Mouse (Mus musculus) hindbrain, embryonic 13.5 days (tissue): Measurements from ENCODE around the gene Sirt2. TPM values are rescaled to one million over a fixed set of nuclear protein-coding genes. Genes with fewer than 3 reads are reported as not detected.

Source experiments
- ATAC-seq: fragments of 200-750 bp; cut with Nextera tagmentation; 2 replicates; pipeline ENCODE4 v1.8.0; 2017; ENCODE audit warnings: moderate TSS enrichment; ENCODE audit not compliant: low FRiP score
- H3K27ac ChIP-seq: fragments of 300-500 bp; sonication (generic); 2 replicates; pipeline ENCODE4 v1.5.1; 2015; ENCODE audit warnings: inconsistent platforms, mild to moderate bottlenecking, moderate library complexity
- H3K27me3 ChIP-seq: fragments of 300-500 bp; sonication (generic); 2 replicates; pipeline ENCODE4 v1.6.1; 2015; ENCODE audit warnings: mild to moderate bottlenecking, inconsistent platforms
- H3K36me3 ChIP-seq: fragments of 300-500 bp; sonication (generic); 2 replicates; pipeline ENCODE4 v1.6.1; 2015; ENCODE audit warnings: mild to moderate bottlenecking, inconsistent platforms
- H3K4me1 ChIP-seq: fragments of 300-500 bp; sonication (generic); replicated peaks from 2 replicates; pipeline ENCODE4 v1.6.1; 2015; ENCODE audit warnings: inconsistent platforms
- H3K4me2 ChIP-seq: fragments of 300-500 bp; sonication (generic); 2 replicates; pipeline ENCODE4 v1.6.1; 2015; ENCODE audit warnings: inconsistent platforms, mild to moderate bottlenecking, moderate library complexity
- H3K4me3 ChIP-seq: fragments of 300-500 bp; sonication (generic); 2 replicates; pipeline ENCODE4 v1.5.1; 2015; ENCODE audit warnings: mild to moderate bottlenecking, inconsistent platforms
- H3K9ac ChIP-seq: fragments of 300-500 bp; sonication (generic); 2 replicates; pipeline ENCODE4 v1.6.1; 2015; ENCODE audit warnings: mild to moderate bottlenecking, inconsistent platforms
- H3K9me3 ChIP-seq: fragments of 300-500 bp; sonication (generic); 2 replicates; pipeline ENCODE4 v1.6.1; 2016; ENCODE audit warnings: inconsistent platforms
- WGBS: fragments of 180-500 bp; shearing (Covaris S2); methylation state at CpG from one replicate; pipeline ENCODE4 v1.1.7; 2015; 5-methylcytosine and 5-hydroxymethylcytosine counted together
- polyA plus RNA-seq: library from polyadenylated mRNA; unstranded; fragments of >200 nt; fragmentation: Nextera tagmentation; extraction: Ambion mirVana; gene quantifications from 2 replicates; pipeline ENCODE4 v1.2.1, GENCODE M21; 2015

Gene Sirt2
- polyA plus RNA-seq, 1 experiment from 2014 or later, result 105 TPM

DNA sequence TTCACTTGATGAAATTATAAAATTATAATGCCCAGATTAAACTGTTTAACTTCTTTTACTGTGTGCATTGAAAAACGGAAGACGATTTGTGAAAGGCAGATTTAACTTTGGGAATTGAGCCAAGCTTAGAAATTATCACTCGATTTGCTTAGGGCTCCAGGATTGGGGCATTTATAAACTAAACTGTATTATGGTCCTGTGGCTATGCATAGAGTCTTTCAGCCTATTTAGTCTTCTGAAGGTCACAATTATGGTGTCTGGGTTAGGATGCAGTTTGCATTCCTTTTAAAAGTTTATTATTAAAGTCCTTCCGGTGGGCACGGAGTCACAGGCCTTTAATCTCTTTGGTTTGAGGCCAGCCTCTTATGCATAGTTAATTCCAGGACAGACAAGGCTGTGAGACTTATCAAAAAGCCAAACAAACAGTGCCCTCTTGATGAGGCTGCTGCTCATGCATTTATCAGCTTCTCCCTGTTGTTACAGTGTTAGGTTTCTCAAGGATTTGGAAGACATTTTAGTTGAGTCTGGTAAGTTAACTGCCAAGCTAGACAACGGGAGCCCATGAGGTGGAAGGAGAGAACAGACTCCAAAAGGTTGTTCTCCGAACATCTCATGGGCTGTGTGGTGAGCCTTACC is 45.2 kb downstream of the Sirt2 start:
- H3K4me3 ChIP-seq, result peak overlapping the region; percentile 76
- H3K36me3 ChIP-seq, result peaks cover 48% of the 10 kb centered on the region
- peak overlapping the region; percentile 86 for H3K4me2 ChIP-seq
- no peaks in the 10 kb centered on the region for H3K27me3 ChIP-seq
- H3K9me3 ChIP-seq, result no peaks in the 10 kb centered on the region
- no peak for ATAC-seq
- 17% methylated on average over 7 of the region's 7 CpGs for WGBS
- peaks cover 61% of the 10 kb centered on the region for H3K4me1 ChIP-seq
- H3K9ac ChIP-seq, result peak overlapping the region; percentile 90
- peak overlapping the region; percentile 30 for H3K27ac ChIP-seq

DNA sequence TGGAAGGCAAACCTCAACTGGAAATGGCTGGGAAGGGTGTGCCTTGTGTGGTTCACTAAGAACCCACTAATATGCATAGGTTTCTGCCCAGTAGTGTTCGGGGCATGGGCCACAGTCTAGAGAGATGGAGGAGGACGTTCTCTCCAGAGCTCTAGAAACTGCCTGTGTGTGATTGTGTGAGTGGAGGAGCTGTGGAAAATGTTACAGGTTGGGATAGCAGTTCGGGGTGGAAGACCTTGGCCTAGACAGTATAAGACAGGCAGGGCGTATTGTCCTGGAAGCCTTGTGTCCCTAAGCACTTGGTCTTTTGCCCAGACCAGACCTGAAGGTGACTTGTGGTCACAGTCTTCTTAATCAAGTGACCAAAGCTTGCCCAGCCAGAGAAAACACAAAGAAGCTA is 45.9 kb downstream of the Sirt2 start:
- Histone ChIP-seq H3K27me3 (no peaks in the 10 kb centered on the region), H3K9me3 (no peaks in the 10 kb centered on the region), H3K9ac (peak overlapping the region; percentile 90), H3K4me3 (peak overlapping the region; percentile 76), H3K36me3 (peaks cover 55% of the 10 kb centered on the region), H3K27ac (peak overlapping the region; percentile 30; the same call in 1 of the 2 replicates), H3K4me2 (peak overlapping the region; percentile 86), H3K4me1 (peaks cover 68% of the 10 kb centered on the region)
- ATAC-seq, result no peak
- WGBS, result 77% methylated on average over 4 of the region's 4 CpGs

DNA sequence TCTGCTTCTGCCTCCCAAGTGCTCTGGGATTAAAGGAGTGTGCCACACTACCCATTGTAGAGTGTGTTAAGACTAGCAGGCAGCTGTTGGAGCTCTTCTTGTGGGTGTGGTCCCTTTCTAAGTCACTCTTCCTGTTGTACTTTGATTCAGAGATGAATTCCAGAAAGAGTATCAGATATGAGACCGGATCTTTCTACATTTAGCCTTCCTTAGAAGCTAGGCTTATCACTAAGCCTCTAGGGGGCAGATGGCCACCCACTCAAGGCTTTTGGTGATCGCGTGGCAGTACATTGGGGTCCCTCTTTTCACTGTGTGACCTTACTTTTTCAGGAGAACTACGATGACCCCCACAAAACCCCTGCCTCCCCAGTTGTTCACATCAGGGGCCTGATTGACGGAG is 46.4 kb downstream of the Sirt2 start:
- Histone ChIP-seq H3K27ac (no peak overlapping the region), H3K4me3 (peak overlapping the region; percentile 76), H3K9me3 (no peaks in the 10 kb centered on the region), H3K4me2 (peak overlapping the region; percentile 86), H3K36me3 (peaks cover 60% of the 10 kb centered on the region), H3K4me1 (peaks cover 68% of the 10 kb centered on the region), H3K9ac (peak overlapping the region; percentile 90; the same call in 1 of the 2 replicates), H3K27me3 (no peaks in the 10 kb centered on the region)
- WGBS, result 90% methylated on average over 5 of the region's 5 CpGs
- no peak for ATAC-seq

DNA sequence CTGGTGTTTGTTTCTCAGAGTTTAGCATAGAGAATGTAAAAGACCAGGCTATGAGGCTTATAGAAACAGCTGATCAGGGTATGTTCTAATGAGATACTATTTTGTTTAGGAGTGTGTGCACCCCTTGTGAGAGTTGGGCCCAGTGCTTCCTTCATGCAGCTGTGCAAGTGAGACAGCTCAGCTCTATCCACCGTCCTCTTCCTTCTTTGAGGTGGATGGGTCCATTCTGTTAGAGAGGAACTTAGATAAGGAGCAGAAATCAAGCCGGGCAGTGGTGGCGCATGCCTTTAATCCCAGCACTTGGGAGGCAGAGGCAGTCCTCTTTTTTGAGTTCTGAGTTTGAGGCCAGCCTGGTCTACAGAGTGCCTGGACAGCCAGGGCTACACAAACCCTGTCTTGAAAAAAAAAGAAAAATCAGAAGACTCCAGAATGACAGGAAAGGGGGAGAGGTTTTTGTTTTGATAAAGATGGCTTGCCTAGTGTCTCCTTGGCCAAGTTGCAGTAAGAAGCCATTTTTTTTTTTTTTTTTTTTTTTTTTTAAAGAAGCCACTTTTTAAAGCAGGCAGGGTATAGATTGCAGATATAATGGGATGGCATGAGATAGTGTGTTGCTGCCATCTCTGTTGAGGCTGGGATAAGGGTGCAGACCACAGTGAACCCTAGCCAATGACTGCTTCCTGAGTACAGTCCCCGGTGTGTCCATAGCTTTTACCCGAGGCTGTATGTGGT is 47.9 kb downstream of the Sirt2 start:
- Histone ChIP-seq H3K36me3 (peaks cover 73% of the 10 kb centered on the region), H3K4me1 (peaks cover 73% of the 10 kb centered on the region), H3K4me3 (no peak overlapping the region), H3K27me3 (no peaks in the 10 kb centered on the region), H3K4me2 (no peak overlapping the region), H3K27ac (no peak overlapping the region), H3K9me3 (no peaks in the 10 kb centered on the region), H3K9ac (no peak overlapping the region)
- no peak for ATAC-seq
- 84% methylated on average over 5 of the region's 5 CpGs for WGBS

DNA sequence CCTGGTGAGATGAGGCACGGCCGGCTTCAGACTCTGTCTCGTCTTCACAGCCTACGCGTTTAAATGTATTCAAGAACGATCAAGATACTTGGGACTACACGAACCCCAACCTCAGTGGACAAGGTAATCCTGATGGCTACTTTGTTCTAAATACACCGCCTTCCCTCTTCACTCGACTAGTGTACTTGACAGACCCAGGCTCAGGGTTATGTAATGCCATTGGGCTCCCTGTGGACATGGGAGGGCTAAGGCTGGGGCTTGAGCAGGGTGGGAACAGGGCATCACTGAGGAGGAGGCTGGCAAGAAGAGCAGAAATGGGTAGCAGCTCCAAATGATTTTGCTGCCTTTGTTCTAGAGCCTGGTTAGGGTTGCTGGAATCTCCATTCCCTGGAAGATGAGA is 48.7 kb downstream of the Sirt2 start:
- Histone ChIP-seq H3K9me3 (no peaks in the 10 kb centered on the region), H3K4me2 (no peak overlapping the region), H3K27me3 (no peaks in the 10 kb centered on the region), H3K27ac (no peak overlapping the region), H3K36me3 (peaks cover 81% of the 10 kb centered on the region), H3K4me3 (no peak overlapping the region), H3K9ac (0 out of 2 replicates have a peak overlapping the region, but pooled peaks have one; percentile 9), H3K4me1 (peaks cover 77% of the 10 kb centered on the region)
- ATAC-seq, result no peak
- 92% methylated on average over 9 of the region's 9 CpGs for WGBS

DNA sequence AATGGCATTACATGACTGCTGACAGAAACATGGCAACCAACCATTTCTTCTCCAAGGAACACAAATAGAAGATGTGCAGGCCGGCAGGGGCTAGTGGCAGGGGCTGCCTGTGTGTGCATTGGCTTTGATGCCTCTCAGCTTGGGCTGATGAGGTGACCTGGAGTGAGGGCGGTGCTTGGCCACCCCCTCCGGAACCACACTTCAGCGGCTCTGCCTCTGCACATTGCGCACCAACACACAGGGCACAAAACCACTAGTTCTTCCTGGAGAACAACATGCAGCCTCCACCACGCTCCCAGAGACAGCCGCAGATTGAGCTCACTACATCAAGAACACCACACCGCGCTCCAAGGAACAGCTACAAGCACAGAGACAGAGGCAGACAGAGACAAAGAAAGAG is 49.7 kb downstream of the Sirt2 start:
- no peak for ATAC-seq
- H3K4me3 ChIP-seq, result no peak overlapping the region
- H3K4me1 ChIP-seq, result peaks cover 86% of the 10 kb centered on the region
- H3K36me3 ChIP-seq, result peaks cover 91% of the 10 kb centered on the region
- no peak overlapping the region for H3K4me2 ChIP-seq
- no peak overlapping the region; the same call in 1 of the 2 replicates for H3K27ac ChIP-seq
- H3K27me3 ChIP-seq, result no peaks in the 10 kb centered on the region
- no peaks in the 10 kb centered on the region for H3K9me3 ChIP-seq
- 82% methylated on average over 9 of the region's 9 CpGs for WGBS
- 0 out of 2 replicates have a peak overlapping the region, but pooled peaks have one; percentile 9 for H3K9ac ChIP-seq

DNA sequence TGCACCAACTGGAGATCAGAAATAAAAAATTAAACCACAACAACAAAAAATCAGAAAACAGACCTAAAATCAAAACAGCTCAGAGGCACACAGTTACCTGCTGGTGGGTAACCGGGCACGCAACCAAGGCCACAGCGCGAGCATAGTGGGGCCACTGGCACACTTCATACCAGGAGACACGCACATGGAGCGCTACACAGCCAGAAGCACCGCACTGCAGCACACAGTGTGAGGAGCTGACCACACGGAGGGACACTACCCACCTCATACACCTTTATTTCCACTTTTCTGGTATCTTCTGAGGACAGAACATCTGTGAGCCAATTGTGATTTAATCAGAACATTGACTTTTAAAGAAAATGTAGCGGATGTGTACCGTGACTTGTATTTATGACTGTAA is 50.4 kb downstream of the Sirt2 start:
- Histone ChIP-seq H3K9me3 (no peaks in the 10 kb centered on the region), H3K4me3 (no peak overlapping the region), H3K27ac (no peak overlapping the region), H3K9ac (peak overlapping the region; percentile 21; the same call in 1 of the 2 replicates), H3K36me3 (peaks cover 98% of the 10 kb centered on the region), H3K27me3 (no peaks in the 10 kb centered on the region), H3K4me1 (peaks cover 87% of the 10 kb centered on the region), H3K4me2 (no peak overlapping the region)
- WGBS, result 92% methylated on average over 10 of the region's 10 CpGs
- no peak for ATAC-seq

DNA sequence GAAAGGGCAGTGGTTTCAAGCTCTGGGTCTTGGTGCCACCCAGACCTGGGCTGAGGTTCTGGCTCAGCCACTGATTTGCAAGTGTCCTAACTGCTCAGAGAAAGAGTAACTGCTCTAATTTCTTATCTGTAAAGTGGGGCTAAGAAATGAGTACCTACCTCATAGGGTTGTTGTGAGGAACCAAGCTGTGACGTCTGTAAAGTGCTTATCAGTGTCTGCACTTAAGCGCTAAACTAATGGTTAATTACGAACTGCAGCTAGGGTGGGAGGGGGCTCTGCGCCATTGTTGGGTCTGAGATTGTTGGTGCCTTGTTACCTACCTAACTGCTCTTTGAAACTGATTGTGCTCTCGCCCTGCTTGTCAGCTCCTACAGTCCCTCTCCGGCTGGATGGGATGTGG is 51.0 kb downstream of the Sirt2 start:
- peak overlapping the region; percentile 21; the same call in 1 of the 2 replicates for H3K9ac ChIP-seq
- no peak for ATAC-seq
- peaks cover 81% of the 10 kb centered on the region for H3K4me1 ChIP-seq
- peaks cover 98% of the 10 kb centered on the region for H3K36me3 ChIP-seq
- no peaks in the 10 kb centered on the region for H3K9me3 ChIP-seq
- 73% methylated on average over 6 of the region's 6 CpGs for WGBS
- H3K27me3 ChIP-seq, result no peaks in the 10 kb centered on the region
- H3K4me2 ChIP-seq, result peak overlapping the region; percentile 1; the same call in 1 of the 2 replicates
- 0 out of 2 replicates have a peak overlapping the region, but pooled peaks have one; percentile 19 for H3K27ac ChIP-seq
- no peak overlapping the region for H3K4me3 ChIP-seq

DNA sequence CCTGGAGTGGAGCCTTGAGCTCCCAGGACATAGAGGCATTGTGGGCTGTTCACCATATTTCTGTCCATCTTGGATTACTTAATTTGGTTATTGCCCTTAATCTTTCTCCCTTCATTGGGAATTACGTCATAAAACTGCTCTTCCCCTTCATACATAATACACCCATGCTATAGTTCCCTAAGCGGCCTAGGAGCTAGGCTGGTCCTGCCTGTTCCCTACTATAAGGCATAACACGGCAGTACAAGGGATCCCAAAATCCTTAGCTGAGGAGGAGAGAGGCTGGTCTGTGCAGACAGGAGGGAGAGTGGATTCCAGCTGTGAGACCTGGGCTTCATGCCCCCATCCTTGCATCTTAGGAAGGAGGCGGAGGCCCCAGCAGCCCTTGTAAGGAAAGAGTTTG is 51.4 kb downstream of the Sirt2 start:
- 78% methylated on average over 4 of the region's 4 CpGs for WGBS
- ATAC-seq, result no peak
- Histone ChIP-seq H3K9me3 (no peaks in the 10 kb centered on the region), H3K36me3 (peaks cover 98% of the 10 kb centered on the region), H3K4me1 (peaks cover 77% of the 10 kb centered on the region), H3K4me3 (no peak overlapping the region), H3K9ac (peak overlapping the region; percentile 21; the same call in 1 of the 2 replicates), H3K27ac (0 out of 2 replicates have a peak overlapping the region, but pooled peaks have one; percentile 19), H3K4me2 (no peak overlapping the region), H3K27me3 (no peaks in the 10 kb centered on the region)

DNA sequence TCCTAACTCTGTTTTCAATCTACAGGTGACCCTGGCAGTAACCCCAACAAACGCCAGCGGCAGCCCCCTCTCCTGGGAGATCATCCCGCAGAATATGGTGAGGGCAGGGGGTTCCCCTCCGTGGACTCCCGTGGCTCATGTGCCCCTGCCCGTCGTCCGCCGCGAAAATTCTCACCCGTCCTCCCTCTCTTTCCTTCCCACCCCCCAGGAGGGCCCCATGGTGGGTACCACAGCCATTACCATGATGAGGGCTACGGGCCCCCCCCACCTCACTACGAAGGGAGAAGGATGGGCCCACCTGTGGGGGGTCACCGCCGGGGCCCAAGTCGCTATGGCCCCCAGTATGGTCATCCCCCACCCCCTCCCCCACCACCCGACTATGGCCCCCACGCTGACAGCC is 51.9 kb downstream of the Sirt2 start:
- Histone ChIP-seq H3K9me3 (no peaks in the 10 kb centered on the region), H3K4me2 (no peak overlapping the region)

DNA sequence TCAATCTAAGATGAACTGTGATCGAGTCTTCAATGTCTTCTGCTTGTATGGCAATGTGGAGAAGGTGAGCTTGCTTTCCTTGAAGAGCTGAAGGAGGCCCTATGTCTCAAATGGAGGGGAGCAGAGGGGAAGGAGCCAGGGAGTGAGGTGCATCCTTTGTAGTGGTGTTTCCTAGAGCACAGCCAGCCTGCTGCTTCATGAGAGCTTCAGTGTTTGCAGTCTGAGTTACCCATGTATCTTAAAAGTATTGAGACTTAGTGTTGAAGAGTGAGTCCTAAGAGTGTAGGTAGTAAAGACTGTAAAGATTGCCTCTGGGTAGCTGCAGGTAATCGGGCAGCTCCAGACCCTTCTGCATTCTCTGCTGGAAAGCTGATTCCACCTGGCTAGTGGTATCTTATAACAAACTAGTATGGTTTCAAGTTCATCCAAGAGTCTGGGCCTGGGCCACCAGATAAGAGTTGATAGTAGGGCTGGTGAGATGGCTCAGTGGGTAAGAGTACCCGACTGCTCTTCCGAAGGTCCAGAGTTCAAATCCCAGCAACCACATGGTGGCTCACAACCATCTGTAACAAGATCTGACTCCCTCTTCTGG is 52.4 kb downstream of the Sirt2 start:
- 83% methylated on average over 4 of the region's 4 CpGs for WGBS
- Histone ChIP-seq H3K36me3 (peaks cover 90% of the 10 kb centered on the region), H3K9me3 (no peaks in the 10 kb centered on the region), H3K4me3 (no peak overlapping the region), H3K27me3 (no peaks in the 10 kb centered on the region), H3K27ac (no peak overlapping the region), H3K4me1 (peaks cover 67% of the 10 kb centered on the region), H3K9ac (no peak overlapping the region), H3K4me2 (no peak overlapping the region)
- no peak for ATAC-seq

More for the DNA sequence above, 51.9 kb downstream of the Sirt2 start:
- Histone ChIP-seq H3K27me3 (no peaks in the 10 kb centered on the region), H3K4me3 (no peak overlapping the region), H3K9ac (0 out of 2 replicates have a peak overlapping the region, but pooled peaks have one; percentile 21), H3K27ac (no peak overlapping the region), H3K36me3 (peaks cover 95% of the 10 kb centered on the region), H3K4me1 (peaks cover 72% of the 10 kb centered on the region)
- 81% methylated on average over 18 of the region's 18 CpGs for WGBS
- no peak for ATAC-seq

DNA sequence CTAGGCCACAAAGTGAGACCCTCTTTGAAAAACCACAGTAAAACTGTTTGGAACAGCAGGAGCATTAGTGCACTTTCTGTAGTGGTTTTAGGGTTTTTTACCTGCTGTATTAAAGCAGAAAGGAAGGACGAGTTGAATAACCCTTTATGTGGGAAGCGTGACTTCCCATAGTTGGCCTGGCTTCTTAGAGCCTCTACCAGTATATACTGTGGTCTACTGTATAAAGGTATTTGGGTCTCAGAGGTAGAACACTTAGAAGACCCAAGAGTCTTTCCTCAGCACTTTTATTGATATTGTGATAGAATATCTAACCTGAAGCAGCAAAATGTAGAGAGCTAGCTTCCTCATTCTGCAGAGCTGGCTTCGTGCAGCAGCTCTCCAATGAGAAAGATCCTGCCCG is 53.0 kb downstream of the Sirt2 start:
- WGBS, result 74% methylated on average over 4 of the region's 4 CpGs

More for the DNA sequence above, 53.0 kb downstream of the Sirt2 start:
- peaks cover 67% of the 10 kb centered on the region for H3K4me1 ChIP-seq
- H3K4me3 ChIP-seq, result no peak overlapping the region
- H3K9me3 ChIP-seq, result no peaks in the 10 kb centered on the region
- H3K36me3 ChIP-seq, result peaks cover 84% of the 10 kb centered on the region
- peak overlapping the region; percentile 76 for H3K27ac ChIP-seq
- H3K4me2 ChIP-seq, result no peak overlapping the region
- H3K27me3 ChIP-seq, result no peaks in the 10 kb centered on the region
- H3K9ac ChIP-seq, result peak overlapping the region; percentile 49; the same call in 1 of the 2 replicates
- ATAC-seq, result no peak
